Mouse (Mus musculus) embryonic facial prominence, embryonic 10.5 days (tissue): ENCODE measurements around the gene Pcnx2. TPM values are rescaled to one million over a fixed set of nuclear protein-coding genes. Genes with fewer than 3 reads are reported as not detected.

Experiments used
- DNase-seq: peaks from one replicate; pipeline ENCODE4 v3.0.0-alpha.2; 2017; ENCODE audit warnings: low spot score
- H3K27ac ChIP-seq: fragments of 300-500 bp; sonication (generic); replicated peaks from 2 replicates; pipeline ENCODE4 v1.5.1; 2016; ENCODE audit warnings: mild to moderate bottlenecking
- H3K27me3 ChIP-seq: fragments of 300-500 bp; sonication (generic); replicated peaks from 2 replicates; pipeline ENCODE4 v1.6.1; 2016; ENCODE audit warnings: low read depth, mild to moderate bottlenecking; ENCODE audit not compliant: poor library complexity, severe bottlenecking
- H3K36me3 ChIP-seq: fragments of 300-500 bp; sonication (generic); replicated peaks from 2 replicates; pipeline ENCODE4 v1.6.1; 2016; ENCODE audit warnings: mild to moderate bottlenecking, moderate library complexity
- H3K4me1 ChIP-seq: fragments of 300-500 bp; sonication (generic); 2 replicates; pipeline ENCODE4 v1.6.1; 2016
- H3K4me3 ChIP-seq: fragments of 300-500 bp; sonication (generic); 2 replicates; pipeline ENCODE4 v1.5.1; 2016; ENCODE audit warnings: mild to moderate bottlenecking, moderate library complexity
- H3K9me3 ChIP-seq: fragments of 300-500 bp; sonication (generic); 2 replicates; pipeline ENCODE4 v1.6.1; 2016; ENCODE audit warnings: mild to moderate bottlenecking
- WGBS: fragments of 180-500 bp; shearing (Covaris S2); methylation state at CpG from one replicate; pipeline ENCODE4 v1.1.7; 2016; 5-methylcytosine and 5-hydroxymethylcytosine counted together
- polyA plus RNA-seq: library from polyadenylated mRNA; unstranded; fragments of >200 nt; fragmentation: Nextera tagmentation; extraction: Ambion mirVana; gene quantifications from 2 replicates; pipeline ENCODE4 v1.2.1, GENCODE M21; 2016

Pcnx2 gene
- polyA plus RNA-seq, 1 experiment from 2014 or later = 0.15 TPM

- H3K9me3 ChIP-seq = no peaks in the 10 kb centered on the region
- peaks cover 22% of the 10 kb centered on the region for H3K4me1 ChIP-seq
- H3K36me3 ChIP-seq = no peaks in the 10 kb centered on the region
- no peak for DNase-seq
- no peaks in the 10 kb centered on the region for H3K27me3 ChIP-seq
- WGBS = 63% methylated on average over 2 of the region's 2 CpGs
- no peak overlapping the region for H3K27ac ChIP-seq
- no peak overlapping the region for H3K4me3 ChIP-seq
Observed at GRCm38 (mm10) chr8:125772300-125772699, 125.8 kb downstream of the Pcnx2 start.

GRCm38 (mm10) chr8:125768079-125768478 is 130.0 kb downstream of the Pcnx2 start:
- 93% methylated on average over 10 of the region's 10 CpGs for WGBS
- no peak overlapping the region for H3K27ac ChIP-seq
- no peaks in the 10 kb centered on the region for H3K36me3 ChIP-seq
- DNase-seq = no peak
- H3K27me3 ChIP-seq = no peaks in the 10 kb centered on the region
- H3K4me1 ChIP-seq = peaks cover 8% of the 10 kb centered on the region
- 0 out of 2 replicates have a peak, but pooled peaks cover 8% of the 10 kb centered on the region for H3K9me3 ChIP-seq
- H3K4me3 ChIP-seq = no peak overlapping the region

GRCm38 (mm10) chr8:125763066-125763786 is 134.9 kb downstream of the Pcnx2 start:
- no peak overlapping the region for H3K27ac ChIP-seq

DNA sequence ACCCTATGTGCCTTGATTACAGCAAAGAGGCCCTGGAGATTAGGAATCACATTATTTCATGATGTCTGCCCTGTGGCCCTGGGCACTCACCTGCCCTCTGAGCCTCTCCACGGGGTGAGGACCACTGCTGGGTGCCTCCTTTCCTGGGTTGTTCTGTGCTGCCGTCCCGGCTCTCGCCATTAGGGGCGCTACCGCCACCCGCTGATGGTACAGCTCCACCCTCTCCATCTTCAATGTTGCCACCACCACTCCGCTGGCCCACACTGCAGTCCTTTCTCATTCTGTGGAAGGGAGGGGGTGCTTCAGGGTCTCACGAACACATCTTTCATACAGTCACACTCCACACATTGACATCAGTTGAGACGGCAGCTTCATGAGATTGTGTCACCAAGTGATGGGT is 139.1 kb downstream of the Pcnx2 start:
- H3K4me3 ChIP-seq = no peak overlapping the region
- H3K27me3 ChIP-seq = no peaks in the 10 kb centered on the region
- peaks cover 9% of the 10 kb centered on the region for H3K4me1 ChIP-seq
- 48% methylated on average over 10 of the region's 10 CpGs for WGBS
- DNase-seq = peak; percentile 45
- no peak overlapping the region for H3K27ac ChIP-seq
- 0 out of 2 replicates have a peak, but pooled peaks cover 8% of the 10 kb centered on the region for H3K9me3 ChIP-seq
- no peaks in the 10 kb centered on the region for H3K36me3 ChIP-seq

More at GRCm38 (mm10) chr8:125763066-125763786, 134.9 kb downstream of the Pcnx2 start:
- Histone ChIP-seq H3K4me3 (no peak overlapping the region), H3K27me3 (no peaks in the 10 kb centered on the region), H3K36me3 (no peaks in the 10 kb centered on the region), H3K9me3 (0 out of 2 replicates have a peak, but pooled peaks cover 8% of the 10 kb centered on the region), H3K4me1 (no peaks in the 10 kb centered on the region)
- WGBS = 92% methylated on average over 16 of the region's 16 CpGs
- DNase-seq = no peak

GRCm38 (mm10) chr8:125757106-125757496 is 141.0 kb downstream of the Pcnx2 start:
- 89% methylated on average over 1 of the region's 1 CpGs for WGBS
- 0 out of 2 replicates have a peak overlapping the region, but pooled peaks have one; percentile 58 for H3K27ac ChIP-seq
- DNase-seq = no peak
- H3K36me3 ChIP-seq = no peaks in the 10 kb centered on the region
- H3K27me3 ChIP-seq = no peaks in the 10 kb centered on the region
- no peaks in the 10 kb centered on the region for H3K9me3 ChIP-seq
- H3K4me1 ChIP-seq = peaks cover 9% of the 10 kb centered on the region
- H3K4me3 ChIP-seq = no peak overlapping the region

DNA sequence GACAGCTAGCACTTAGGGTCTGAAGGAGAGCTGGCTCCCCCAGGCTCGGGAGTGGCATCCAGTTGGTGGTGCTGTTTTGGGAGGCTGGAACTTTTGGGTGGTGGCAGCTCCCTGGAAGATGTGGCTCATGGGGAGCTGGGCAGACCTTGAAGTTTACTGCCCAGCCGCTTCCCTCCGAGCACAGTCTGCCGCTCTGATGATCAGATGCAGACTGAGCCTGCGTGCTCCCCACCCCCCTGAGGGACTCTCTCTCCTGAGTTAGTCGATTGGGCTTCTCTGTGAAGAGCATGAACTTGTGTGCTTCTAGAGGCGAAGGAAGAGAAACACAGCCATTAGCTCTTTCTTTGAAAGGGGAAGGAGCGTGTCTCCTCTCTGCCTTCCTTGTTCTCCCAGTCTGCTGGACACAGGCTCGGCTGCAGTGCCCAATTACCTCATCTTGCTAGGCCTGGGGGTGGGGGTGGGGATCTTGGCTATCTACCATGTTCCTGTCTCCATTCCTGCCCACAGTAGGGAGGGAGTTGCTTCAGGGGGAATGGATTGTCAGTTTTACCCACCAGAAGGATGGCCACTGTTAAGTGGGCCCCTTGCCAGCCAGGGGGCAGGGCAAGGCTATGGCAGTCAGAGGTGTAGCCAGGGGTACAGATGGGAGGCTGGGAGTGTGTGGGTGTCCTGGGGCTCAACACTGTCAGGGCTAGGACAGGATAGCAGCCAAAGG is 141.6 kb downstream of the Pcnx2 start:
- Histone ChIP-seq H3K36me3 (no peaks in the 10 kb centered on the region), H3K9me3 (no peaks in the 10 kb centered on the region), H3K27me3 (no peaks in the 10 kb centered on the region), H3K27ac (peak overlapping the region; percentile 58), H3K4me1 (peaks cover 11% of the 10 kb centered on the region), H3K4me3 (no peak overlapping the region)
- WGBS = 57% methylated on average over 9 of the region's 9 CpGs
- no peak for DNase-seq

DNA sequence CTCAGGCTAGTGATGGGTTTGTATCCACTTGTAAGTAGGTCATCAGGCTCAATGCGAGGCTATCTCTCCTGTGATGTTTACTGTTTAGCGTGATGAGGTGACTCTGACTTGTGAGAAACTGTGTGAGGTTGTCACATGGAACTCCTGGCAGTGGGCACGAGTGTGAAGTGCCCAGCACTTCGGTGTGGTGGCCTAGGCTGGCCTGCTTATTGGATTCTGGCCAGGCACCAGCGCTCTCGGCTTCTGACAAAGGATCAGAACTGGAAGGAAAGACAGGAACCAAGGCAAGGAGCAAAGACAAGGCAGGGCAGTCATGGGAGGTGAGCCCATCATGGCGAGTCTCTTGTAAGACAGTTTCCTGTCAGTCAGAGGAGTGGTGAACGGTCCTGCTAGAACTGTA is 142.2 kb downstream of the Pcnx2 start:
- peaks cover 17% of the 10 kb centered on the region for H3K4me1 ChIP-seq
- no peak overlapping the region for H3K4me3 ChIP-seq
- no peak overlapping the region for H3K27ac ChIP-seq
- H3K36me3 ChIP-seq = no peaks in the 10 kb centered on the region
- no peak for DNase-seq
- H3K9me3 ChIP-seq = no peaks in the 10 kb centered on the region
- H3K27me3 ChIP-seq = no peaks in the 10 kb centered on the region
- WGBS = 79% methylated on average over 8 of the region's 8 CpGs

GRCm38 (mm10) chr8:125750846-125751245 is 147.3 kb downstream of the Pcnx2 start:
- WGBS = 80% methylated on average over 8 of the region's 8 CpGs
- no peak for DNase-seq
- H3K4me1 ChIP-seq = peaks cover 18% of the 10 kb centered on the region

DNA sequence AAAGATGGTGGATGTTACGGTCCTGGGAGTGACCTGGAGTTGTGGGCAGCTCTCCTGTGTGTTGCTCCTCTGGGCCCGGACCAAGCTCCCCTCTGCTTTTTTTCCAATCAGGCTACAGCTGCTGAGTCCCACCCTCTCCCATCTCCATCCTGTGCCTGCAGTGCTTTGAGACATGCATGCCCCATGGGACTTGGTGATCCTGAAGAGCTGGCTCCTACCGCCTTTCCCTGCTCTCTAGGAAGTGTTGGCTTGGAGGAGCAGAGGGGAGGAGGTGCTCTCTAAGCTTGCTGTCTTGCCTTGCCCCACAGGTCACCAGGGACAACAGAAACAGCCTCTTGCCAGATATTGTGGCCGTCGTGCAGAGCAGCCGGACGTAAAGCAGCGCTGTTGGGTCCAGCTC is 150.7 kb downstream of the Pcnx2 start:
- Histone ChIP-seq H3K27ac (peak overlapping the region; percentile 10), H3K4me1 (peaks cover 18% of the 10 kb centered on the region), H3K9me3 (no peaks in the 10 kb centered on the region), H3K36me3 (no peaks in the 10 kb centered on the region), H3K27me3 (no peaks in the 10 kb centered on the region), H3K4me3 (no peak overlapping the region)
- 78% methylated on average over 8 of the region's 8 CpGs for WGBS
- DNase-seq = no peak

More at GRCm38 (mm10) chr8:125750846-125751245, 147.3 kb downstream of the Pcnx2 start:
- Histone ChIP-seq H3K4me3 (no peak overlapping the region), H3K9me3 (no peaks in the 10 kb centered on the region), H3K36me3 (no peaks in the 10 kb centered on the region), H3K27me3 (no peaks in the 10 kb centered on the region), H3K27ac (no peak overlapping the region)

DNA sequence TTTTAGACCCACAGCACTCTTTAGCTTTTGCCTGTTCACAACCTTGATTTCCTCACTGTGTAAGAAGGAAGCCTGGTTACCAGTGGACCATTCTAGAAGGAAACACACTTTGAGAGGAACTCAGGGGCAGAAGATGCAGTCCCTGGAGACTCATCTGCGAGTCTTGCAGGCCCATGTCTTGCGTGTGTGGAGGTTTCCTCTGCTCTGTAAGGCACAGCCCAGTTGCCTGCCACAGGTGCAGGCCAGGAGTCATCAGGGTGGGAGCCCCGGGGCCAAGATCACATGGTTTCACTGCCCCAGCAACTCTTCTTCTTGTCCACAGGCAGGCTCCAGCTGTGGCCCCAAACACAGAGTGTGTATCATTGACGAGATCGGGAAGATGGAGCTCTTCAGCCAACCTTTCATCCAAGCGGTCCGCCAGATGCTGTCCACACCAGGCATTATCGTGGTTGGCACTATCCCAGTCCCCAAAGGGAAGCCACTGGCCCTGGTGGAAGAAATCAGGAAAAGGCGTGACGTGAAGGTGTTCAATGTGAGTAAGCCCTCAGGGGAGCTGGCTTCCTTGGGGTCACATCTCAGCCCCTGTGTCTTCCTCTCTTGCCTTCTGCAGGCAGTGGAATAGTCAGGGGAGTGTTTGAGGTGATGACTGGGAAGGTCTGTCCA is 153.1 kb downstream of the Pcnx2 start:
- Histone ChIP-seq H3K27ac (no peak overlapping the region; the same call in 1 of the 2 replicates), H3K4me3 (no peak overlapping the region), H3K4me1 (peaks cover 12% of the 10 kb centered on the region), H3K27me3 (no peaks in the 10 kb centered on the region), H3K36me3 (no peaks in the 10 kb centered on the region), H3K9me3 (no peaks in the 10 kb centered on the region)
- DNase-seq = no peak
- WGBS = 89% methylated on average over 10 of the region's 10 CpGs

- Histone ChIP-seq H3K36me3 (no peaks in the 10 kb centered on the region), H3K9me3 (no peaks in the 10 kb centered on the region), H3K27ac (no peak overlapping the region), H3K4me3 (no peak overlapping the region), H3K4me1 (peaks cover 10% of the 10 kb centered on the region), H3K27me3 (no peaks in the 10 kb centered on the region)
- 87% methylated on average over 8 of the region's 8 CpGs for WGBS
- DNase-seq = no peak
Observed at GRCm38 (mm10) chr8:125742406-125742805, 155.7 kb downstream of the Pcnx2 start.

DNA sequence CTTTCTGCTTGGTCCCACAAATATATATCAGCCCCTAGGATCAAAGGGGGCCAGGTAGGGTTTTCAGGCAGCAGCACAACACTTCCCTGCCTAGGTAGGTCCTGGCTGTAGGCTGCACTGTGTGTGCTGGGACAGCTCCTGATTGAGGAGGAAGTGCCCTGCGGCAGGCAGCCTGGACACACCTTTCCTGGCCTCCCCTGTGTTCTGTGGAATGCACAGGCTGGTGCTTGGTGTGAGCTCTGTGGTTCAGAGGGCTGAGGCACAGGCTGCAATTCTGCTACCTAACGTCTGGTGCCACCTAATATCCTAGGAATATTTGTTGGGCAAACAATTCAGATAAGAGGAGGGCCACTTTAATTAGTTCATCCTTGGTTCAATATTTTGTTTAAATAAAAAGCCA is 156.3 kb downstream of the Pcnx2 start:
- no peak overlapping the region for H3K27ac ChIP-seq
- no peaks in the 10 kb centered on the region for H3K9me3 ChIP-seq
- peaks cover 8% of the 10 kb centered on the region; the same call in 1 of the 2 replicates for H3K4me1 ChIP-seq
- H3K36me3 ChIP-seq = no peaks in the 10 kb centered on the region
- no peaks in the 10 kb centered on the region for H3K27me3 ChIP-seq
- WGBS = 57% methylated on average over 2 of the region's 2 CpGs
- no peak overlapping the region for H3K4me3 ChIP-seq
- DNase-seq = no peak
